In the genomic region with DNA sequence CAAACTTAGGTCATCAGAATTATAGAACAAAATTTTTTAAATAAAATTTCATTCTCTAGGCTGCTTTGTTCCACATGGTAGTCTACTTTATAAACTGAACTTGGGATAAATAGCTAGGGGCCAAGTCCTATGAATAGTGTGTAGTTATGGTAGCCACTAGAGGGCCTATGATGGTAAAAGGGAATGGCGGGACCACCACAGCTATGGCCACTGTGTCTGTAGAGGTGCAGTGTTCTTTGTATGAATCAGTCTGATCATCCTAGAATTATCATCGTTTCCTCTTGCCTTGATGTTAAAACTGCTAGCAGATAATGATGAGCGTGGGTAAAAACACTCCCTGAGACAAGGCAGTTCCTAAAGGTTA, we compare ENCODE assay signal across 9 mouse cellular contexts. TPM values are rescaled to one million over a fixed set of nuclear protein-coding genes. Genes with fewer than 3 reads are reported as not detected.
A peak's percentile ranks its signal among the peaks of the same experiment; 100 is the strongest.
DNase-seq lines count a peak whose midpoint lies in the region; ATAC-seq and TF ChIP-seq lines count a peak whose summit lies in the region.
"Had no signal": no experiment of that assay in that cellular context is flagged by ENCODE, and none has a peak within 500 bp of the region (broad histone marks: within the 10 kb centered on the region; RNA-seq: fewer than 3 reads in every experiment).

No protein-coding gene starts in this region.

- H3K27me3 ChIP-seq in kidney, postnatal 0 days (ENCODE audit: insufficient read depth, low read length): no peaks in the 10 kb centered on the region
- H3K27me3 ChIP-seq in hindbrain, embryonic 14.5 days (ENCODE audit: control insufficient read depth, insufficient read depth, low read length): no peaks in the 10 kb centered on the region

- ATAC-seq in kidney, postnatal 0 days (replicated peaks; ENCODE audit: low FRiP score, low read depth): peak; percentile 50; the same call in 1 of the 2 replicates
- 0 out of 2 replicates have a peak, but pooled peaks have one; percentile 42 for ATAC-seq in hindbrain, embryonic 14.5 days (ENCODE audit: low FRiP score)
- ATAC-seq in megakaryocyte-erythroid progenitor cell, adult 5-6 weeks (replicated peaks; ENCODE audit: low FRiP score, low TSS enrichment, poor library complexity, severe bottlenecking): peak; percentile 61

- no peak overlapping the region for H3K9ac ChIP-seq in kidney, postnatal 0 days (ENCODE audit: low read depth, low read length)
- H3K9ac ChIP-seq in hindbrain, embryonic 14.5 days: peak overlapping the region; percentile 50

- H3K4me3 ChIP-seq in kidney, postnatal 0 days (replicated peaks; ENCODE audit: low read depth, low read length): peak overlapping the region; percentile 63
- no peak overlapping the region; the same call in 1 of the 2 replicates for H3K4me3 ChIP-seq in brown adipose tissue, adult 24 weeks (ENCODE audit: insufficient read depth, low read depth, low read length)
- peak overlapping the region; percentile 42 for H3K4me3 ChIP-seq in hindbrain, embryonic 14.5 days (replicated peaks; ENCODE audit: low read length)

- DNase-seq in kidney, postnatal 0 days (ENCODE audit: low spot score): peak; percentile 84
- no peak for DNase-seq in kidney, adult 8-10 months
- DNase-seq in hindbrain, embryonic 14.5 days (ENCODE audit: low spot score): peak; percentile 42
- DNase-seq in adrenal gland, postnatal 10 days: no peak
- no peak for DNase-seq in left cerebral cortex, adult 18-20 months (ENCODE audit: low spot score in 2 of 2)
- DNase-seq in adrenal gland, postnatal 25 days: no peak

- H3K27ac ChIP-seq in kidney, postnatal 0 days: peak overlapping the region; percentile 90
- H3K27ac ChIP-seq in brown adipose tissue, adult 24 weeks (replicated peaks; ENCODE audit: low read depth, low read length): peak overlapping the region; percentile 59; the same call in 1 of the 2 replicates
- peak overlapping the region; percentile 69 for H3K27ac ChIP-seq in hindbrain, embryonic 14.5 days

- peak overlapping the region; percentile 60 for H3K4me2 ChIP-seq in kidney, postnatal 0 days (ENCODE audit: low read length)
- peak overlapping the region; percentile 49 for H3K4me2 ChIP-seq in hindbrain, embryonic 14.5 days (replicated peaks)

- no peaks in the 10 kb centered on the region for H3K9me3 ChIP-seq in kidney, postnatal 0 days (replicated peaks; ENCODE audit: low read length)
- H3K9me3 ChIP-seq in hindbrain, embryonic 14.5 days (ENCODE audit: control insufficient read depth, low read length): no peaks in the 10 kb centered on the region

- H3K4me1 ChIP-seq in kidney, postnatal 0 days (replicated peaks; ENCODE audit: insufficient read depth, low read length): peaks cover 7% of the 10 kb centered on the region; the same call in 1 of the 2 replicates
- peaks cover 4% of the 10 kb centered on the region; the same call in 1 of the 2 replicates for H3K4me1 ChIP-seq in brown adipose tissue, adult 24 weeks (ENCODE audit: control insufficient read depth, insufficient read depth, insufficient read length, low read length)
- H3K4me1 ChIP-seq in hindbrain, embryonic 14.5 days (replicated peaks; ENCODE audit: control insufficient read depth, insufficient read depth, low read length): peaks cover 18% of the 10 kb centered on the region

- WGBS in kidney, postnatal 0 days: 46% methylated on average over 3 of the region's 3 CpGs
- 40% methylated on average over 3 of the region's 3 CpGs for WGBS in hindbrain, embryonic 14.5 days

- TF ChIP-seq CTCF in kidney, postnatal 0 days (IDR thresholded peaks at IDR 0.05; ENCODE audit: low read depth): peak; percentile 61; the same call in 1 of the 2 replicates

- peaks cover 42% of the 10 kb centered on the region for H3K36me3 ChIP-seq in kidney, postnatal 0 days (ENCODE audit: insufficient read depth, low read length)
- peaks cover 72% of the 10 kb centered on the region for H3K36me3 ChIP-seq in hindbrain, embryonic 14.5 days (replicated peaks; ENCODE audit: control insufficient read depth, insufficient read depth)

RNA-seq across cellular contexts. Expression of gene Snapc5, which starts 0.5 kb away (rescaled TPM):
- 25.8 and 29.6 TPM in 2 replicates for polyA plus RNA-seq in kidney, postnatal 0 days (2015; fragmentation: Nextera tagmentation; extraction: Ambion mirVana)
- polyA plus RNA-seq in brown adipose tissue, adult 24 weeks (2012; ENCODE audit: insufficient read depth, insufficient read length, missing spikeins): 62.6 and 69.4 TPM in 2 replicates
- 24.2 and 27.0 TPM in 2 replicates for polyA plus RNA-seq in hindbrain, embryonic 14.5 days (2014; fragmentation: Nextera tagmentation; extraction: Ambion mirVana)
- total RNA-seq in megakaryocyte-erythroid progenitor cell, adult 5-6 weeks (2014; fragmentation: Nextera tagmentation): 13.0 and 13.2 TPM in 2 replicates
- 46.6 and 55.3 TPM in 2 replicates for total RNA-seq in megakaryocyte-erythroid progenitor cell, adult 5-6 weeks (2017)
- 10 to 100 TPM; 17.4 to 20.8 TPM for total RNA-seq in adrenal gland, postnatal 10 days (2021)
- total RNA-seq in left cerebral cortex, adult 18-20 months (2021): 10 to 100 TPM; 18.6 to 22.4 TPM
- total RNA-seq in adrenal gland, postnatal 25 days (2021): 23.2 and 25.0 TPM in 2 replicates

RNA-seq across cellular contexts. Expression of gene Rpl4, which starts 5.4 kb away (rescaled TPM):
- polyA plus RNA-seq in kidney, postnatal 0 days (2015; fragmentation: Nextera tagmentation; extraction: Ambion mirVana): 1,162 and 1,196 TPM in 2 replicates
- 420 and 430 TPM in 2 replicates for polyA plus RNA-seq in brown adipose tissue, adult 24 weeks (2012; ENCODE audit: insufficient read depth, insufficient read length, missing spikeins)
- 650 and 656 TPM in 2 replicates for polyA plus RNA-seq in hindbrain, embryonic 14.5 days (2014; fragmentation: Nextera tagmentation; extraction: Ambion mirVana)
- total RNA-seq in megakaryocyte-erythroid progenitor cell, adult 5-6 weeks (2014; fragmentation: Nextera tagmentation): 3,030 and 3,310 TPM in 2 replicates
- 3,630 and 3,665 TPM in 2 replicates for total RNA-seq in megakaryocyte-erythroid progenitor cell, adult 5-6 weeks (2017)
- total RNA-seq in adrenal gland, postnatal 10 days (2021): 100 to 1,000 TPM; 901 to 923 TPM
- 100 to 1,000 TPM; 589 to 593 TPM for total RNA-seq in left cerebral cortex, adult 18-20 months (2021)
- total RNA-seq in adrenal gland, postnatal 25 days (2021): 896 and 928 TPM in 2 replicates

RNA-seq across cellular contexts. Expression of gene Zwilch, which starts 5.7 kb away (rescaled TPM):
- 7.5 and 8.6 TPM in 2 replicates for polyA plus RNA-seq in kidney, postnatal 0 days (2015; fragmentation: Nextera tagmentation; extraction: Ambion mirVana)
- polyA plus RNA-seq in brown adipose tissue, adult 24 weeks (2012; ENCODE audit: insufficient read depth, insufficient read length, missing spikeins): 2.3 TPM in 1 of 2 replicates, not detected in the other
- polyA plus RNA-seq in hindbrain, embryonic 14.5 days (2014; fragmentation: Nextera tagmentation; extraction: Ambion mirVana): 3.6 and 4.3 TPM in 2 replicates
- 63.8 and 96.9 TPM in 2 replicates for total RNA-seq in megakaryocyte-erythroid progenitor cell, adult 5-6 weeks (2014; fragmentation: Nextera tagmentation)
- total RNA-seq in megakaryocyte-erythroid progenitor cell, adult 5-6 weeks (2017): 168 and 181 TPM in 2 replicates
- 10 to 100 TPM in 1 of 2 experiments, 1 to 10 TPM in 1; 5.9 to 12.8 TPM for total RNA-seq in adrenal gland, postnatal 10 days (2021)
- total RNA-seq in left cerebral cortex, adult 18-20 months (2021): 1 to 10 TPM; 3.2 to 3.5 TPM
- 5.1 and 5.3 TPM in 2 replicates for total RNA-seq in adrenal gland, postnatal 25 days (2021)

RNA-seq across cellular contexts. Expression of gene Uchl4, which starts 56.4 kb away (rescaled TPM):
- 1.3 and 2.0 TPM in 2 replicates for polyA plus RNA-seq in kidney, postnatal 0 days (2015; fragmentation: Nextera tagmentation; extraction: Ambion mirVana)
- polyA plus RNA-seq in brown adipose tissue, adult 24 weeks (2012; ENCODE audit: insufficient read depth, insufficient read length, missing spikeins): 3.3 and 7.9 TPM in 2 replicates
- polyA plus RNA-seq in hindbrain, embryonic 14.5 days (2014; fragmentation: Nextera tagmentation; extraction: Ambion mirVana): 2.7 and 2.8 TPM in 2 replicates
- total RNA-seq in megakaryocyte-erythroid progenitor cell, adult 5-6 weeks (2014; fragmentation: Nextera tagmentation): 1.5 TPM in 1 of 2 replicates, not detected in the other
- 1.1 and 1.9 TPM in 2 replicates for total RNA-seq in megakaryocyte-erythroid progenitor cell, adult 5-6 weeks (2017)
- 1 to 10 TPM; 1.9 to 3.1 TPM for total RNA-seq in adrenal gland, postnatal 10 days (2021)
- 1 to 10 TPM; 1.9 to 3.7 TPM for total RNA-seq in left cerebral cortex, adult 18-20 months (2021)
- 2.6 and 2.9 TPM in 2 replicates for total RNA-seq in adrenal gland, postnatal 25 days (2021)
- total RNA-seq: hematopoietic stem cell, adult 5-6 weeks had no signal

Comparison
In these comparisons a context has a peak if more than half of its experiments do, and no peak if none do; other contexts are left out.
1. DNase-seq: peak in kidney, postnatal 0 days (single experiment) and hindbrain, embryonic 14.5 days (single experiment); none in kidney, adult 8-10 months (0 of 2), adrenal gland, postnatal 10 days (single experiment), left cerebral cortex, adult 18-20 months (0 of 2) and adrenal gland, postnatal 25 days (single experiment).
2. RNA of gene Zwilch, which starts 5.7 kb away (total RNA-seq): 63.8 to 181 TPM in megakaryocyte-erythroid progenitor cell, adult 5-6 weeks; 5.9 to 12.8 TPM in adrenal gland, postnatal 10 days, 5.1 to 5.3 TPM in adrenal gland, postnatal 25 days and 3.2 to 3.5 TPM in left cerebral cortex, adult 18-20 months; every median in the first group is over 4 times any median in the second.
3. Peak in every context shown above with its lines, with median percentiles within 50 percentile points of each other: ATAC-seq and H3K27ac ChIP-seq.